In genomic region chr2:92247711-92248110, GRCm38 (mm10) we compare ENCODE assay signal across 26 mouse cellular contexts.
"Had no signal": no experiment of that assay in that cellular context is flagged by ENCODE, and none has a peak within 500 bp of the region (broad histone marks: within the 10 kb centered on the region; RNA-seq: fewer than 3 reads in every experiment).

No protein-coding gene starts in this region.

- H3K4me2 ChIP-seq: heart, embryonic 12.5 days; hindbrain, embryonic 12.5 days; hindbrain, embryonic 15.5 days; limb, embryonic 12.5 days; liver, embryonic 11.5 days; liver, embryonic 13.5 days; liver, embryonic 15.5 days had no signal

- H3K9me3 ChIP-seq: heart, embryonic 10.5 days; heart, embryonic 12.5 days; hindbrain, embryonic 10.5 days; hindbrain, embryonic 12.5 days; hindbrain, embryonic 15.5 days; limb, embryonic 10.5 days; limb, embryonic 12.5 days; liver, embryonic 13.5 days; liver, embryonic 15.5 days had no signal

- DNase-seq: gastrocnemius, adult 2 months; gastrocnemius, postnatal 10 days; gastrocnemius, postnatal 25 days; heart, adult 2 months; heart, postnatal 10 days; heart, postnatal 4 days; kidney, adult 18-20 months; kidney, adult 8-10 months; kidney, postnatal 10 days; kidney, postnatal 25 days; kidney, postnatal 4 days; liver; liver, embryonic 13.5 days had no signal

- H3K27me3 ChIP-seq: heart, embryonic 12.5 days; hindbrain, embryonic 12.5 days; hindbrain, embryonic 15.5 days; limb, embryonic 12.5 days; liver, embryonic 13.5 days; liver, embryonic 15.5 days had no signal

- H3K27ac ChIP-seq: gastrocnemius, adult 2 months; heart, adult 2 months; heart, embryonic 10.5 days; hindbrain, embryonic 10.5 days; hindbrain, embryonic 12.5 days; hindbrain, embryonic 15.5 days; hindbrain, postnatal 0 days; layer of hippocampus, adult 2 months; left cerebral cortex, adult 2 months; limb, embryonic 10.5 days; limb, embryonic 12.5 days; liver, embryonic 13.5 days; liver, embryonic 15.5 days had no signal

- H3K4me1 ChIP-seq: heart, embryonic 10.5 days; heart, embryonic 12.5 days; hindbrain, embryonic 10.5 days; hindbrain, embryonic 12.5 days; hindbrain, embryonic 15.5 days; limb, embryonic 10.5 days; limb, embryonic 12.5 days; liver, embryonic 13.5 days; liver, embryonic 15.5 days had no signal

- H3K9ac ChIP-seq: heart, embryonic 12.5 days; hindbrain, embryonic 12.5 days; hindbrain, embryonic 15.5 days; limb, embryonic 12.5 days; liver, embryonic 13.5 days; liver, embryonic 15.5 days had no signal

- ATAC-seq: hindbrain, postnatal 0 days; intestine, embryonic 16.5 days had no signal

- H3K4me3 ChIP-seq: gastrocnemius, adult 2 months; heart, adult 2 months; heart, embryonic 10.5 days; heart, embryonic 12.5 days; hindbrain, embryonic 10.5 days; hindbrain, embryonic 12.5 days; hindbrain, embryonic 15.5 days; layer of hippocampus, adult 2 months; left cerebral cortex, adult 2 months; limb, embryonic 10.5 days; limb, embryonic 12.5 days; liver, embryonic 13.5 days; liver, embryonic 15.5 days had no signal
